Mouse (Mus musculus): ENCODE results near the gene Sprn. TPM values are rescaled to one million over a fixed set of nuclear protein-coding genes. Genes with fewer than 3 reads are reported as not detected.
"Not testable (repeated sequence)": the region's sequence is repeated elsewhere in the genome, so short reads cannot be mapped to it uniquely, and the experiment has no call there.

Gene Sprn
- polyA plus RNA-seq, 1 experiment from 2014 or later, result 0.55 TPM

DNA sequence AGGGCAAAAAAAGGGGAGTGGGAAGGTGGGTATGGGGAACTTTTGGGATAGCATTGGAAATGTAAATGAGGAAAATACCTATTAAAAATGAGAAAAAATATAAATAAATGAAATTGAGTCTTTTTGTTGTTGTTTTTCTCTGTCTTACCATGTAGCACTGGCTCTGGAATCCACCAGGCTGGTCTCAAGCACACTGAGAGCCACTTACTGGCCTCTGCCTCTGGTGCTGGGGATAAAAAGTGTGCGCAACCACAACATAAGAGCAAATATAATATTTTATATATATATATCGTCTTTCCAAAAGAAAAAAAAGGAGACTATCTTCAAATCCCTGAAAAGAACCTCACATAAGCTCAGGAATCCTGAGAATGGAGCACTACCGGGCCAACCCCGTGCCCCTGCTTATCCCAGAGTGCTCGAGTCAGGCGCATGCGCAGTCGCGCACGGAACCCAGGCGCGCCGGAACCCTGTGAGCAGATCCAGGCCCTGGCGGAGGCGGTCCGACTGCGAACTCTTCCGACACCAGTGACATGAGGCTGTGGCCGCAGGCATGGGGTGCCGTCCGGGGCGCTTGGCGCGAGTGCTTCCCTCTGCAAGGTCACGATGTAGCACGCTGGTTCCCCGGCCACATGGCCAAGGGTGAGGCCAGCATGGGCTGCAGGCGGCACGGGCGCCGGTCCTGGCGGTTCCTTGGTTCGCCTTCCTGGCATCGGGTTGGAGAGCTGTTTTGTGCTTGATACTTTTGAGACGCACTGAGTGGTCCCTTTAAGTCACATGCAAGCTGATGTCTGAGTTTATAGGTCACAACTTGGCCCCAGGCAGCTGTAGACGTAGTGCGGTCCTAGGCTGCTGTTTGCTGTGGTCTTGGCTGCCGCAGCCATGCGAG lies 17.3 kb downstream of the Sprn start, which contains the start of gene Mtg1:
Mtg1 (plus strand) TSS at position 430 of the 886 bp plus-strand sequence.
- ATAC-seq (replicated peaks; ENCODE audit: low FRiP score), result peak; percentile 99
- Histone ChIP-seq H3K9me3 (replicated peaks) (no peaks in the 10 kb centered on the region), H3K9ac (peak within 1 kb of the TSS; percentile 93), H3K27me3 (no peaks in the 10 kb centered on the region), H3K4me3 (replicated peaks) (peak within 1 kb of the TSS; percentile 84), H3K27ac (peak within 1 kb of the TSS; percentile 89), H3K4me1 (peaks cover 10% of the 10 kb centered on the region), H3K36me3 (peaks cover 14% of the 10 kb centered on the region), H3K4me2 (peak within 1 kb of the TSS; percentile 90)
- 2% methylated on average over 39 of the region's 39 CpGs for WGBS

DNA sequence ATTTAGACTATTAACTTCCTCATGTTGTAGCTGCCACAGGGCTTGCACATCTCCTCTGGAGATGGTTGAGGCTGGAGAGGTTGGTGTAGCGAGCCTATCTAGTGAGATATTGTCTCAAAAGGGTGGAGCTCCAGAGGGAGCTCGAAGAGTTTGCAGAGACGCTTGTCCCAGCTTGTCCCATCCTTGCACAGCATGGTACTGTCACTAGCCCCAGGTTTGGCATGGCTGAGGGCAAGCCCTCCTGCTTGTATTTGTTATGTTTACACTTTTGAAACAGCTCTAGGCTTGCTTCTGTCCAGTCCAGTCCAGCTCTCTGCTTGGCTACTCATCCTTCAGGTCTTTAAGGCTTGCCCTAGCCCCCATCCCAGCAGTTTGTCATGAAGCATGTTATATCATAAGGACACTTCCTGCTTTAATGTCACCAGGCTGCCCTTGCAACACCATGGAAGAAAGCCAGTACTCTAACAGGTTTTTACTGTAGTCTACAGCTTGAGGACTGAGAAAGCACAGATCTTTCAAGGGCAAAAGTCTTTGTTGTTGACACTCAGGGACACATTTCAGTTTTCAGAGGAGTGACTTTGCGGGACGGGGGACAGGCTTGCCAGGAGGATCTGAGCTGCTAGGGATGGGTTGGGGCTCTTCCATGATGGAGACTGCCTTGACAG lies 19.4 kb downstream of the Sprn start:
- WGBS, result 94% methylated on average over 5 of the region's 5 CpGs
- no peak for ATAC-seq (replicated peaks; ENCODE audit: low FRiP score)
- Histone ChIP-seq H3K4me1 (peaks cover 10% of the 10 kb centered on the region), H3K27ac (no peak overlapping the region), H3K36me3 (peaks cover 34% of the 10 kb centered on the region), H3K9me3 (replicated peaks) (no peaks in the 10 kb centered on the region), H3K9ac (no peak overlapping the region), H3K27me3 (no peaks in the 10 kb centered on the region), H3K4me2 (no peak overlapping the region), H3K4me3 (replicated peaks) (no peak overlapping the region)

DNA sequence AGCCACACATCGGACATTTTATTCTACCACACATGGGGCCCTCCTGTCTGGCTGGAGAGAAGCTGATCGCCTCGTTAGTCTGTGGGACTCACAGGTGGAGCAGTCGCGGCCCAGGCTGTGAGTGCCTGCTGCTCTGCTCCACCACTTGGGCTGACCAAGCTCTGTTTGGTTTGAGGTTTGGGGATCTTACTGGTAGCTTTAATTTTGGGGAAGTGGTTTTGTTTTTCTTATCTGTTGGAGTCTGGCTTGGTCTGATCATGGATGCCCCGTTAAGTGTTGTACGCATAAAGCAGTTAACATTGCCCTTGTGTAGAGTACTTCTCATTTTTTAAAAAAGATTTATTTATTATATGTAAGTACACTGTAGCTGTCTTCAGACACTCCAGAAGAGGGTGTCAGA lies 20.6 kb downstream of the Sprn start:
- peaks cover 45% of the 10 kb centered on the region for H3K36me3 ChIP-seq
- H3K4me1 ChIP-seq; H3K27me3 ChIP-seq; H3K4me3 ChIP-seq (replicated peaks); ATAC-seq (replicated peaks; ENCODE audit: low FRiP score); H3K27ac ChIP-seq; H3K9ac ChIP-seq; H3K9me3 ChIP-seq (replicated peaks); H3K4me2 ChIP-seq: not testable (repeated sequence)
- 94% methylated on average over 7 of the region's 7 CpGs for WGBS

DNA sequence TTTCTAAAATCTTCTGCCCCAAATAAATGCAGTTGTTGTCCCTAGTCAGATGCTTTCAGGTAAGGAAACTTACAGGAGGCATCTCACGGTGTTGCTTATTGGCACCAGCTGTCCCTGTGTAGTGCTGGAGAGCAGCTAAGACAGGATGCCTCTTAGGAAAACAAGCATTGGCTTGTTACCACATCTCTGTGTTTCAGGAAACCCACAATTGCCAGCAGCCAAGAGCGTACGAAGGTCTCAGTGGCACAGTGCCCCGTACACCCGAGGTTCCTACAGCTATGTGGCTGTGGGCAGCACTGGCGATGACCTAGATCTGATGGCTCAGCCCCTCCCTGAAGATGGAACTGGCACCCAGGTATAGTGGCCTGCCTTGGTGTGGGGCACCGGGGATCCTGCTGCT lies 22.5 kb downstream of the Sprn start:
- H3K27ac ChIP-seq; H3K9ac ChIP-seq; H3K4me3 ChIP-seq (replicated peaks); H3K4me1 ChIP-seq; H3K9me3 ChIP-seq (replicated peaks); ATAC-seq (replicated peaks; ENCODE audit: low FRiP score); H3K4me2 ChIP-seq; H3K27me3 ChIP-seq: not testable (repeated sequence)
- H3K36me3 ChIP-seq, result peaks cover 45% of the 10 kb centered on the region
- 92% methylated on average over 7 of the region's 7 CpGs for WGBS

DNA sequence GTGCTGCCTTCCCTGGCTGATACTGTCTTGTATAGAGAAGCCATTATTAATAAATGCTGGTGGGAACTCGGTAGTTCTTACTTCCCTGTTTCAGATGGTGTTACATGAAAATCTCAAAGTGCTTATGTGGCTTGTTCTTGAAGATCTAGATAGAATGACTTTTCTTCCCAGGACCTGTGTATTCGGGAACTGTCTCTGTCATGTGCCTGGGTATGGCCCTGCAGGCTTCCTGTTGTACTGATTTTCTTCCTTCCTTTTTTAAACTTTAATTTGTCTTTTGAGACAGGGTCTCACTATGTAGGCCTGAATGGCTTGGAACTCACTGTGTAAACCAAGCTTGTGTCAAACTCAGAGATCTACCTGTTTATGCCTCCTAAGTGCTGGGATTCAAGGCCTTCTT lies 26.8 kb downstream of the Sprn start:
- no peak overlapping the region for H3K9ac ChIP-seq

DNA sequence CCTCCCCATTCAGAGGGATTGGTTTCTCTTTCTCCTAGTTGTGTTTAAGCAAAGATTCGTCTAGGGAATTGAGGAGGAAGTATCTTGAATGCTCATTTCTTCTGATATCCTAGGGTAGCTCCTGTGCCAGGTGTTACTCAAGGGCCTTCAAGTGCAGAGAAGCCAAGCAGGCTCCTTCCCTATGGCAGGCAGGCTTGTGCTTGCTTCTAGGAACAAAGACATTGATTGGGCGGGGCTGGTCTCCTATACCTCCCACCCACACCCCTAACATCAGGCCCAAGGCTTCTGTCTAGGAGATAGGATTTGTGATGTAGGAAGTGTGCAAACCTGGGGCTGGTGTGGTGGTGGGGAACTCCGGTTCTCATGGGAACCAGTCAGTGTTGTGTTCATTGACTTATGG lies 27.7 kb downstream of the Sprn start:
- H3K27me3 ChIP-seq, result no peaks in the 10 kb centered on the region
- peaks cover 27% of the 10 kb centered on the region for H3K36me3 ChIP-seq
- H3K27ac ChIP-seq, result no peak overlapping the region
- peak overlapping the region; percentile 7; the same call in 1 of the 2 replicates for H3K4me2 ChIP-seq
- no peak overlapping the region for H3K4me3 ChIP-seq (replicated peaks)
- H3K9ac ChIP-seq, result peak overlapping the region; percentile 21; the same call in 1 of the 2 replicates
- WGBS, result 79% methylated on average over 3 of the region's 3 CpGs
- no peaks in the 10 kb centered on the region for H3K9me3 ChIP-seq (replicated peaks)
- ATAC-seq (replicated peaks; ENCODE audit: low FRiP score), result no peak
- peaks cover 16% of the 10 kb centered on the region for H3K4me1 ChIP-seq

More for the DNA sequence above, 26.8 kb downstream of the Sprn start:
- H3K27ac ChIP-seq, result no peak overlapping the region
- 87% methylated on average over 2 of the region's 2 CpGs for WGBS
- H3K27me3 ChIP-seq, result no peaks in the 10 kb centered on the region
- H3K9me3 ChIP-seq (replicated peaks), result no peaks in the 10 kb centered on the region
- peaks cover 16% of the 10 kb centered on the region for H3K4me1 ChIP-seq
- no peak overlapping the region for H3K4me3 ChIP-seq (replicated peaks)
- peaks cover 32% of the 10 kb centered on the region for H3K36me3 ChIP-seq
- H3K4me2 ChIP-seq, result no peak overlapping the region
- ATAC-seq (replicated peaks; ENCODE audit: low FRiP score), result no peak

DNA sequence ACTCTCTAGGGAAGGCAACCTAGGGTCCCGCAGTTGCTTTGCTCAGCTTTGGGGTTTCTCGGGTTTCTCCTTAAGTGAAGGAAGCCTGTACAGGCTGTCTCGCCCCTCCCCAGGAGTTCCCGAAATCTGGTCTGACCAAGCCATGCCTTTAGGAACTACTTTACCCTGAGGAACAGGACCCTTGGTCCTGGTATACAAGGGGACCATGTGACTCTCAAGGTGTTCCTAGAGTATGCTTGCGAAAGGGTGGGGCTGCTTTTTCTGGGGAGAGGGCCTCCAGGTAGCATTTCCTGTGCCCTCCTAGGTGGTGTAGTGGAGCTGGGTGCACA lies 28.7 kb downstream of the Sprn start:
- ATAC-seq (replicated peaks; ENCODE audit: low FRiP score), result no peak; the same call in none of the 2 replicates
- H3K27ac ChIP-seq, result peak overlapping the region; percentile 72
- H3K27me3 ChIP-seq, result no peaks in the 10 kb centered on the region
- H3K36me3 ChIP-seq, result peaks cover 19% of the 10 kb centered on the region
- H3K9me3 ChIP-seq (replicated peaks), result no peaks in the 10 kb centered on the region
- peak overlapping the region; percentile 74 for H3K4me2 ChIP-seq
- peak overlapping the region; percentile 87 for H3K9ac ChIP-seq
- 6% methylated on average over 5 of the region's 5 CpGs for WGBS
- peak overlapping the region; percentile 80 for H3K4me3 ChIP-seq (replicated peaks)
- peaks cover 16% of the 10 kb centered on the region for H3K4me1 ChIP-seq

DNA sequence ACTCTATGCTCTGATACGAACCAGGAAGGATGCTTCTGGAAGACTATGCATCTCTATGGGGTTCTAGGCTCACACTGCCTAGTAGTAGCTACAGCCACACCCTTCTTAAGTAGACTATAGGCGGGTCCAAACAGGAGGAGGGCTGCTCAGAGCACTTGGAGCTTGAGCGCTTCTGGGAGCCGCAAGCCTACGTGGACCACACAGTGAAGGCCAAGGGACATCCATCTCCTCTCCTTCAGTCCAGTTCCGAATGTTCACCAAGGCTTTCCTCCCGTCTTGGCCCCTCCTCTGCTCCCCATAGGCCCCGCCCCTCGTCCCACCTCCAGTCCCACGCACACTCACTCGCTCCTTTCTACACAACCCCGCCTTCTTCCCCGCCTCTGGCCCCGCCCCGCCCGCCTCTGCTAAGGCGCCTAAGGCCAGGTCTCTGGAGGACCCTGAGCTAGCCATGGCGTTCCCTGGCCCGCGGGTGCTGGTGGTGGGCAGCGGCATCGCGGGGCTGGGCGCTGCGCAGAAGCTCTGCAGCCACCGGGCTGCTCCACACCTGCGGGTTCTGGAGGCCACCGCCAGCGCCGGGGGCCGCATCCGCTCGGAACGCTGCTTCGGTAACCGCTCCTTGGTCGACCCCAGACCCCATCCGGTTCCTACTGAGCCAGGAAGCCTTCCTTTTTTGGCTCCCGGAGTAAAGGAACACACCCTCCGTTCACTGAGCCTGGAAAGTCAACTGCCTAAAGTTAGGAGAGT lies 29.2 kb downstream of the Sprn start:
- H3K4me2 ChIP-seq, result peak overlapping the region; percentile 74
- 2% methylated on average over 40 of the region's 40 CpGs for WGBS
- peaks cover 16% of the 10 kb centered on the region for H3K4me1 ChIP-seq
- peaks cover 14% of the 10 kb centered on the region for H3K36me3 ChIP-seq
- H3K27me3 ChIP-seq, result no peaks in the 10 kb centered on the region
- peak overlapping the region; percentile 72 for H3K27ac ChIP-seq
- peak overlapping the region; percentile 87 for H3K9ac ChIP-seq
- peak; percentile 99 for ATAC-seq (replicated peaks; ENCODE audit: low FRiP score)
- H3K9me3 ChIP-seq (replicated peaks), result no peaks in the 10 kb centered on the region
- peak overlapping the region; percentile 80 for H3K4me3 ChIP-seq (replicated peaks)

DNA sequence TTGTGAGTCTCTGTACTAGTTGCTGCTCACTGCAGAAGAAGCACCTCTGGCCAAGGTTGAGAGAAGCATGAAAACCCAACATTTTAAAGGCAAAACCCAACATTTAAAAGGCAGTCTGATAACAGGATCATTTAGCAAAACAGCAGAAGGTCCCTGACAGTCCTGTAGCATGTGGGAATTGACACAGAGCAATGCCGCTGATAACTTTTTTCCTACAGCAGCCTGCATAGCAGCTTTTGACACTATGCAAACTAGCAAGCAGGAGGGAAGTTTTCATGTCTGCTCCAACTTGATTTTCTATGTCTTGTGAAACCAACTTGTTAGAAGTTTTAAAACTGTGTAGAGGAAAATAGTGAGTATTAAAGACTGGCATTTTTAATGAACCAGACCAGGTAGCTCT lies 30.3 kb downstream of the Sprn start:
- Histone ChIP-seq H3K36me3 (peaks cover 3% of the 10 kb centered on the region), H3K27ac (no peak overlapping the region), H3K9me3 (replicated peaks) (no peaks in the 10 kb centered on the region), H3K4me1 (peaks cover 16% of the 10 kb centered on the region), H3K9ac (no peak overlapping the region), H3K4me3 (replicated peaks) (no peak overlapping the region), H3K4me2 (no peak overlapping the region), H3K27me3 (no peaks in the 10 kb centered on the region)
- no peak for ATAC-seq (replicated peaks; ENCODE audit: low FRiP score)
- WGBS, result 92% methylated on average over 1 of the region's 1 CpGs

DNA sequence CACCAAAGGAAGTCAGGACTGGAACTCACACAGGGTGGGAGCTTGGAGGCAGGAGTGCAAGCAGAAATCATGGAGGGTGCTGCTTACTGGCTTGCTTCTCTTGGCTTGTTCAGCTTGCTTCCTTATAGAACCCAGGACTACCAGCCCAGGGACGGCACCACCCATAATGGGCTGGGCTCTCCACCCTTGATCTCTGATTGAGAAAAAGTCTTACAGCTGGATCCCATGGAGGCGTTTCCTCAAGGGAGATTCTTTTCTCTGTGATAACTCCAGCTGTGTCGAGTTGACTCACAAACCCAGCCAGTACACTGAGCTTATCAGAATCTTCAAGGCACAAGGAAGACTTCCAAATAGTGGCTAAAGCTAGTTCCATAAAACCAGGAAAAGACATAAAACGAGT lies 31.9 kb downstream of the Sprn start:
- ATAC-seq (replicated peaks; ENCODE audit: low FRiP score), result no peak

DNA sequence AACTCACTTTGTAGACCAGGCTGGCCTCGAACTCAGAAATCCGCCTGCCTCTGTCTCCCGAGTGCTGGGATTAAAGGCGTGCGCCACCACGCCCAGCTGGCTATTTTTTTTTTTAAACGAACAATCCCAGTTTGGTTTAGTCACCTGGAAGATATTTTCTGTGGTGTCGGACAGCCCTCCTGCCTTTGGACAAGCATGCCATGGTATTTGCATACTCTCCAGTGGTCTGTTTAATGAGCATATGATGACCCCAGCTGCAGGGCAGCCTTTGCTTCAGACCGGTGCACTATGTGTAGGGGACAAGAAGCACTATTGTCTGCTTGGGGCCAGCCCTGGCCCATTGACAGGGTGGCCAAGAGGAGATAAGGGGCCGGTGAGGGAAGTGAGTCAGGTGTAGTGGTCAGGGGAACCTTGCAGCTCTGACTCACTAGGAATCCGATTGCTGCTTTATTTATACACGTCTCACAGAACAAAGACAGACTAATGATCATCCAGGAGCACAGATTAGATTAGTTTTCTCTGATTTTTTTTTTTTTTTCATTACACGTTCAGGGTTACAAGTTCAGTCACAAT lies 33.3 kb downstream of the Sprn start:
- H3K36me3 ChIP-seq, result no peaks in the 10 kb centered on the region
- no peaks in the 10 kb centered on the region for H3K9me3 ChIP-seq (replicated peaks)
- 79% methylated on average over 13 of the region's 13 CpGs for WGBS
- H3K4me1 ChIP-seq, result peaks cover 9% of the 10 kb centered on the region
- H3K27ac ChIP-seq, result no peak overlapping the region
- no peak overlapping the region for H3K4me2 ChIP-seq
- H3K27me3 ChIP-seq, result no peaks in the 10 kb centered on the region
- no peak overlapping the region for H3K4me3 ChIP-seq (replicated peaks)
- ATAC-seq (replicated peaks; ENCODE audit: low FRiP score), result no peak
- H3K9ac ChIP-seq, result no peak overlapping the region

More for the DNA sequence above, 31.9 kb downstream of the Sprn start:
- Histone ChIP-seq H3K9ac (no peak overlapping the region), H3K4me3 (replicated peaks) (no peak overlapping the region), H3K9me3 (replicated peaks) (no peaks in the 10 kb centered on the region), H3K27ac (no peak overlapping the region), H3K36me3 (no peaks in the 10 kb centered on the region), H3K4me2 (no peak overlapping the region), H3K27me3 (no peaks in the 10 kb centered on the region), H3K4me1 (peaks cover 16% of the 10 kb centered on the region)
- whole genome bisulfite sequencing, result 38% methylated on average over 4 of the region's 4 CpGs
